Mouse (Mus musculus): ENCODE data around the gene Gm19345.

Gene Gm19345

GRCm38 (mm10) chr7:19851858-19852570 lies at the start of gene Gm19345:
TSS of gene Gm19345 (plus strand) at chr7:19852003.
- no peak for DNase-seq (ENCODE audit: low read depth)

- no peak for DNase-seq (ENCODE audit: low read depth)
Observed at GRCm38 (mm10) chr7:19802995-19803394, 48.8 kb upstream of the Gm19345 start.

GRCm38 (mm10) chr7:19806356-19806969 lies 45.3 kb upstream of the Gm19345 start:
- DNase-seq (ENCODE audit: low read depth) = no peak

GRCm38 (mm10) chr7:19809369-19809768 lies 42.4 kb upstream of the Gm19345 start:
- no peak for DNase-seq (ENCODE audit: low read depth)

GRCm38 (mm10) chr7:19811114-19811513 lies 40.7 kb upstream of the Gm19345 start:
- DNase-seq (ENCODE audit: low read depth) = no peak

GRCm38 (mm10) chr7:19813161-19813560 lies 38.6 kb upstream of the Gm19345 start:
- no peak for DNase-seq (ENCODE audit: low read depth)

GRCm38 (mm10) chr7:19813579-19814122 lies 38.2 kb upstream of the Gm19345 start:
- DNase-seq (ENCODE audit: low read depth) = no peak

GRCm38 (mm10) chr7:19815296-19816223 lies 36.2 kb upstream of the Gm19345 start:
- no peak for DNase-seq (ENCODE audit: low read depth)

GRCm38 (mm10) chr7:19816224-19816771 lies 35.5 kb upstream of the Gm19345 start:
- DNase-seq (ENCODE audit: low read depth) = no peak

GRCm38 (mm10) chr7:19817382-19818105 lies 34.3 kb upstream of the Gm19345 start:
- DNase-seq (ENCODE audit: low read depth) = no peak

- DNase-seq (ENCODE audit: low read depth) = no peak
Observed at GRCm38 (mm10) chr7:19818440-19818839, 33.4 kb upstream of the Gm19345 start.

- no peak for DNase-seq (ENCODE audit: low read depth)
Observed at GRCm38 (mm10) chr7:19818875-19819274, 32.9 kb upstream of the Gm19345 start.

- DNase-seq (ENCODE audit: low read depth) = no peak
Observed at GRCm38 (mm10) chr7:19820347-19821048, 31.3 kb upstream of the Gm19345 start.

- DNase-seq (ENCODE audit: low read depth) = no peak
Observed at GRCm38 (mm10) chr7:19821633-19822032, 30.2 kb upstream of the Gm19345 start.

- DNase-seq (ENCODE audit: low read depth) = no peak
Observed at GRCm38 (mm10) chr7:19822193-19822592, 29.6 kb upstream of the Gm19345 start.

GRCm38 (mm10) chr7:19822604-19823058 lies 29.2 kb upstream of the Gm19345 start, which contains the start of gene Bcl3:
TSS of gene Bcl3 (minus strand) at chr7:19822770.
- DNase-seq (ENCODE audit: low read depth) = no peak

GRCm38 (mm10) chr7:19823256-19824181 lies 28.3 kb upstream of the Gm19345 start:
- DNase-seq (ENCODE audit: low read depth) = no peak

- DNase-seq (ENCODE audit: low read depth) = peak; percentile 83
Observed at GRCm38 (mm10) chr7:19824182-19824973, 27.4 kb upstream of the Gm19345 start.

GRCm38 (mm10) chr7:19826756-19827155 lies 25.0 kb upstream of the Gm19345 start:
- DNase-seq (ENCODE audit: low read depth) = no peak
